Mouse (Mus musculus) left cerebral cortex, postnatal 4 days (tissue): Measurements from ENCODE around the gene Exoc2. TPM values are rescaled to one million over a fixed set of nuclear protein-coding genes. Genes with fewer than 3 reads are reported as not detected.

ENCODE experiments used
- DNase-seq: peaks from one replicate; pipeline ENCODE4 v3.0.0-alpha.2; 2022
- intact Hi-C: fragments of 180-260 bp; cut with DNase I; formaldehyde crosslinking; loops from one replicate; pipeline ENCODE4 v1.15.1; 2025
- total RNA-seq, 2 experiments: library from RNA; stranded (reverse); gene quantifications; 2 replicates each; pipeline ENCODE4 v1.2.3; 2021

The Exoc2 gene
- total RNA-seq, 2 experiments from 2014 or later, result 62.9 to 66.2 TPM

DNA sequence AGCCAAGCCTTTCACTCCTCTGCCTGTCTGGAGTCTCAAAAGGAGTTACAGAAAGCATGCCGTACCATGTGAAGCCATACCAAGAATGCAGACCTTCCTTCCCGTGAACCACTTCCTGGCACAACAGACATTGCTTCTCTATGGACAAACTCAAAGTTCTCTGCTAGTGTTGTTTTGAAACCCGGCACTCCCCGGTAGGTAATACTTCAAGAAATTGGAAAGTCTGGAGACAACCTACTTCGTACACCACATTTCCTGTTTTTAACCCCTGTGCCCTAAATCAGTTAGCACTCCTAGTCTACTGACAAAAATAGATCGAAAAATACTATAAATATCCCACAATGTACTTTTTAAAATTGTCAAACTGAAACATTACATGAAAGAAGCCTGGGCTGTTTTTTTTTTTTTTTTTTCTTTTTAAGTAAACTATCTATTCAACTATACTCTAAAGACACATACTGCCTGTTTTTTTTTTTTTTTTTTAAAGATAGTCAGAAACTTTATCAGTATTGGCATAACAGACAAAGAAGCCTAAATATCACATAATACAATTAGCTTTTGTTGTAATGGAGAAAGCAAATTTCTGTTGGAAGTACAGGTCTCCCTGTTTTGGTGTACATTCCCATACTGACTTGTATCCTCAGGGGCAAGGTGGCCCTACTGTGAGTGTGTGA, 140.3 kb downstream of the Exoc2 start:
- DNase-seq, result no peak
- intact Hi-C loops, result no loop called here

DNA sequence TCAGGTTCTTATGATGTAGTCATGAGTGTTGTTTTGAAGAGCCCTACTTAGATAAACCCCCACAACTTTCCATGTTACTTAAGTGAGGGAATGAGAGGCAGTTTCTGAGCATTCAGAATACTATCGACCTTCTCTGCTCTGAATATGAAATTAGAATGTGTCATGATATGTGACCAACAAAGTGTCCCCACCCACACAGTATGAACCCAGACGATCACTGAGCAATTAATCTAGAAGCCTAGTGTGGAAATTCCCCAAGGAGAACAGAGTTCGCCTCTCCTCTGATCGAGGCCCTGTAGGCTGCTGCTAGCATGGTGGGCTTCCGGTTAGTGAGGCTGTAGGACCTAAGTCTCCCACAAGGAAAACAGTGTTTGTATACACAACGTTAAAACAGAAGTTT, 142.5 kb downstream of the Exoc2 start:
- intact Hi-C loops, result no loop called here
- DNase-seq, result no peak

DNA sequence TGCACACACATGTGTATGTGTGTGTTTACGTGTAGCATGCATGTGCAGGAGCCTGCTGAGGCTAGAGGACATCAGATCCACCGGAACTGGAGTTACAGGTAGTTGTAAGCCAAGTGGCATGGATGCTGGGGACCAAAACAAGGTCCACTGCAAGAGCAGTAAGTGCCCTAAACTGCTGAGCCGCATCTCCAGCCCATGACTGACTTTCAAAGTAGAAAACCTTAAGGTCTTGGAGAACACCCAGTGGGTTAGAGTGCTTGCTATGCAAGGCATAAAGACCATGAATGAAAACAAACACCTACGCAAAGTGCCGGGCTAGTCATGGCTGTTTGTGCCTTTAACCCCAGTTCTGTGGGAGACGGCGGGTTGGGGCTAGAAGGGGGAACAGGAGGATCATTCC, 147.4 kb downstream of the Exoc2 start:
- intact Hi-C loops, result no loop called here
- DNase-seq, result no peak

DNA sequence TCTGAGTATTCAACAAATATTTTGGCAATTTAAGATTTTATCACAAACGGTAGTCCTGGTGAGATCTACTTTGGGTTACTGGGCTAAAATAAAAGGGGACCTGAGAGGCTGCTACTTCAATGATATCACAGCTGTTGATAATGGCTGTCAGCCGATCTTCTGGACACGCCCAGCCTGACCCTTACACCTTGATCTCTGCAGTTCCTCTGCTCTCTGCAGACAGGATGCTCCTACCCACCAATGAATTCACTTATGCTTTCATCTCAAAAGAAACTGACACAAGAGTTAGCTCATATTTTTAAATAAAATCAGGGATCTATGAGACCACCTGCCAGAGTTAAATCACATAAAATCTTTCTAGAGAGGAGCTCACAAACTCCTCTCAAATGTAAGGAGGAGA, 149.0 kb downstream of the Exoc2 start:
- intact Hi-C loops, result no loop called here
- no peak for DNase-seq

DNA sequence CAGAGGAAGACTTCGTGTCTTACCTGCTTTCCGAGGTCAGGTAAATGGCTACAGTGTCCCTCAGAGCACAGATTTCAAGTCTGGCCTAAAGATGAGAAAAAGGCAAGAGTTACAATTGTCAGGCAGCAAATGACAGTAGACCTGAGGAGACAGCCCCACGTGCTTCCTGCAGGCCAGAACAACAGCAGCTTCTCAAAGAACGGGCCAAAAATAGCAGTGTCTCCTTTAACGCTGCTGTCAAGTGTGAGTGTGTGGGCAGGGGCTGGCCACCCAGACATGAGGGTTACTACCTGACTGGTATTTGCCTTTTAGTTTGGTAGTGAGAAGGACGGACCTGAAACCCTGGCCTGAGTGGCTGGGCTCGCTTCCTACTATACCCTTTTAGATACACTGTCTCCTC, 153.3 kb downstream of the Exoc2 start:
- no peak for DNase-seq
- intact Hi-C loops, result no loop called here

DNA sequence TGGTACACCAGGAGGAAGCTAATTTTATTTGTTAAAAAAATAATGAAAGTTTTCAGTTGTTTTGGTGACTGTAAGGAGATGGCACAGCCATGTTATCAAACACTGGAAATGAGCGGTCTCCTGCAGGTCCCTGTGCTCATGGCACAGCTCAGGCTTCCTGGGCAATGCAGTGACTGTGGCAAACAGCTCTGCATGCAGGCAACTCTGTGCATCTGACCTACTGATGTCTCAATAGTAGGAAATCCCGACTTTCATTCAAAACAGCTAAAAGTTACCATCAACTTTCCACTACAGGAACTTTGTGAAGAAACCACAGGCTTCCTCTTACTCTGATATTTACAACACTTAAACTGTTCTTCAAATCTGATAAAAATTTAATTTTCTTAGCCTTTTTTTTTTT, 154.0 kb downstream of the Exoc2 start:
- DNase-seq, result no peak
- intact Hi-C loops, result no loop called here

DNA sequence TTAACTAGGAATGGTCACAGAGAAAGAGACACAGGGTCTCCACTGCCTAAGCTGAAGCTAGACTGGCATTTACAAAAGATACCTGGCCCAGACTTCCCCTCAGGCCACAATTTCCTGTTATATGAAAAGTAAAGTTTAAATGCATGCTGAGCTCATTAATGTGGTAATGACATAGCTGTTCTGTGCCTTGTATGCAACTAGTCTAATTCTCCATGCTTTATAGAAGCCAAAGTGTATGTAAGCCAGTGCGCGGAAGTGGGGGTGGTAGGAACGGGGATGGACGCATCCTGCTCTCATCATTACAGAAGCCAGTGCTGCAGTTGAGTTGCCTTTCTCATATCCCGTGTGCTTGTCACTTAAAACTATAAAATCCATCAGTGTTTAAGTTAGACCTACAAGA, 156.5 kb downstream of the Exoc2 start:
- DNase-seq, result no peak

DNA sequence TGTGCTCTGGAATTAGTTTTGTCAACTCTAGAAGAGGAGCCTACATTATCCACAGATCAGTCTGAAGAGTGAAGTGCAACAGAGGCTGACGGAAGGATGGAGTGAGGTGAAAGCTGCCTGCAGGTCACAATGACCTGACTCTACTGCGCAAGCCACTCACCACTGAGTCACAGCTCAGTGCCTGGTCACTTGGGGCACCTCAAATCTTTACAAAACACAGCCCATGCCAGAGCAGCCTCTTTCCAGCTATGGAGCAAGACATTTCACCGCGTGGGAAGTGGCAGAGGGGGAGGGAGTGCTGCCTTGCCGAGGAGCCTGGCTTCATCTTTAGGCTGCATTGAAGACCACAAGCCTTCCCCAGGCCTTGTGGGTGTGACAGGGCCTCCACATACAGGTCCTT, 159.6 kb downstream of the Exoc2 start:
- no peak for DNase-seq
- intact Hi-C loops, result no loop called here

More for the DNA sequence above, 156.5 kb downstream of the Exoc2 start:
- intact Hi-C loops, result no loop called here

DNA sequence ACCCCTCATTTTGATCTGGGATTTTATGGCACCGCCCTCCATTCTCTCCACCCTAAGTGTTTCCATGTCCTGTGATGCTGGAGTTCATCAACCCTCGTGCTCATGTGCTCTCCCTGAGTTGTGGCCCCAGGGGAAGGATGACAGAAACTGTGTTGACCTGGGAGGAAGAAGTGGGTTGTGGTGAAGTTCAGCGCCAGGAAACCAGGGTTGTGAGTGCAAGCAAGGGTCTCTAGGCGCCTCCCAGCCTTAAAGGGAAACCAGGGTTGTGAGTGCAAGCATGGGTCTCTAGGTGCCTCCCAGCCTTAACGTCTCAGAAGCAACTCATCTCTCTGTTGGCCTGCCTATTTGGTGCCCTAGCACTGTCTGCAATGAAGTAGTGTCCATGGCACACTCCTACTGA, 160.4 kb downstream of the Exoc2 start:
- intact Hi-C loops, result no loop called here
- DNase-seq, result no peak

DNA sequence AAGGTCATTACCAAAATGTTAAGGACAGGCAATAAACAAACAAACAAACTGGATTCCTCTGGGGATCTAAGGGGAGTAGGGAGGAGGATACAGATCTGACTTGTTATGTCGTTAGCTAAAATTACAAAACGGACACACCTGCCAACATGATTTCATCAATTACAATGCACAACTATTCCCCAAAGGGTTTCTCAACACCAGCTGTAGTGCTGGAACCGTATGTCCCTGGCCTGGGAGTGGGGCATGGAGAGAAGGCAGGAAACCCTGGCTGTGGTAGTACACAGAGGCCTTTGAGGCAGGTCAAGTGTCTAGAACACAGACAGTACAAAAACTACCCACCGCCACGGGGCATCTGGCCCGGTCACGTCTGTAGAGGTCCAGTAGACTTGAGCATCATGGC, 164.7 kb downstream of the Exoc2 start:
- intact Hi-C loops, result no loop called here
- peak; percentile 17 for DNase-seq

DNA sequence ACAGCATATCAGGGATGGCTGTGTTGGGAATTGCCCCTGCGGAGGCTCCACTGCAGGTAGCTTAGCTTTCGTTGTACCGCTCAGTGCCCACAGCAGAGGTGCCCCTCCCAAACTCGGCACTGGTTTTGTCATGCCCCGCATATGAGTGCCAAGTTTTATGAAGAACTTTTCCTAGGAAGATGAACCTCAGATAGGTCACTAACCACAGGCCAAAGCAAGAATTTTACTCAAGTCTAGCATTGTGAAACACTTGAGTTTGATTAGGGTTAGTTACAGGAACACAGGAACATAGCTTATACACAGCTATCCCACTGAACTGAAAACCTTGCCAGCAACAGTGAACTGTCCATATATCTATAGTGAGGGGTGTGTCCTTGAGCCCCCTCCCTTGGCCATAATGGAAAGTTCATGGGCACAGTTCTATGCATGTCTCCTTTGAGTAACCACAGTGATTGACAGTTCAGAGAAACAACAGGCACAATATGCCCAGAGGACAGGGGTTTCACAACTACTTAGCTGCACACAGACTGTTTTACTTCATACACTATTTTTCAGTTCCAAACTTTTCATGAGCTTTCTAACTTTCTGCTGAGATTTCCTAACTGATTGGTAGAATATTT, 171.4 kb downstream of the Exoc2 start:
- no peak for DNase-seq
- intact Hi-C loops, result no loop called here

DNA sequence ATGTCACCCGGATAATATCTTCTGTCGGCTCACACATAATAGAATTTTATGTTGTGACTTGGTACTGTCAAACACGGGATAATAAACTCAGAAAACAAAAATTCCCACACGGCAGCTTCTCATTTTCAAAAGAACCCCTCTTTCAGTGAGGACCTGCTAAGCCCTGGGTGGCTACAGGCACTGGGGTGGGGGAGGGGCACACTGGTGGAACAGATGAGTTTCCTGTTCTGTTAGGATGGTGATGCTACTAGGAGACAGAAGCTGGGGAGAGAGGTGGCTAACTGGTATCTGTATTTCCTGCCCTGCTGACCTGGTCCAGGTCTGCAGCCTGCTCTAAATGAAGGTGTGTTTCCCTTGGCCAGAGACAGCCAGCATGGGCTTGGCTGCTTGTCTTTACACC, 172.0 kb downstream of the Exoc2 start:
- intact Hi-C loops, result no loop called here
- no peak for DNase-seq

DNA sequence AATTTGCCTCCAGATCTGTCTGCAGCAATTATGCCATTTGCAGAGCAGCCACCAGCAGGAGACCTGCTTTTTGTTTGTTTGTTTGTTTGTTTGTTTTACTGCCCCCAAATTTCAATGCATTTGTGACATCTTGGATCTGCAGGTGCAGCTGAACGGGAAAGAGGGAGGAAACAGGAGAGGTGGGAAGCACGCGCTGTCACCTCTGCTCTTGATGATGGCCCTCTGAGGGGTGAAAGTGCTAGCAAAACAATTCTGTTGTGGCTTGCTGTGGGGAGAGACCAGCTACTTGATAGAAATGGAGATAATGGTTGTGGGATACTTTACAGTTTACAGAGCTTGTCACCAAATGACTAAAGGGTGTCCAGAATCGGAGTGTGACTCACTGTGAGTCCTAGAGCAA, 177.9 kb downstream of the Exoc2 start:
- intact Hi-C loops, result no loop called here
- no peak for DNase-seq

DNA sequence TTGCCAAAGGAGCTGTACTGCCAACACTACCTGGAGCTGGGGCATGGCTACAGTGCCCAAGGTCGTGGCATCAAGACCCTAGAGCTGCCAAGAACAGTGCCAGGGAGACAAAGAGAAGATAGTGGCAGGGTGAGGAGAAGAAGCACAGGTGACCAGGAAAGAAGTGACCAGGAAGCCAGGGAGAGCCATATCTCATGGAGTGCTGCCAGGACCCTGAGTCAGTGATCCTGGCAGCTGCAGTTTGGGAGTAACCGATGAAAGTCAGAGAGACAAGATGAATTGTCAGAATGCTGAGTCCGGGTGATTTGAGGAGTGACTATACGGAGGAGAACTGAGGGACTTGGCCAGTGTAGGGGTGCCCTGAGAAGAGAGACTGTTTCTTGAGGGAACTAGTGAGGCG, 180.3 kb downstream of the Exoc2 start:
- no peak for DNase-seq
- intact Hi-C loops, result no loop called here

DNA sequence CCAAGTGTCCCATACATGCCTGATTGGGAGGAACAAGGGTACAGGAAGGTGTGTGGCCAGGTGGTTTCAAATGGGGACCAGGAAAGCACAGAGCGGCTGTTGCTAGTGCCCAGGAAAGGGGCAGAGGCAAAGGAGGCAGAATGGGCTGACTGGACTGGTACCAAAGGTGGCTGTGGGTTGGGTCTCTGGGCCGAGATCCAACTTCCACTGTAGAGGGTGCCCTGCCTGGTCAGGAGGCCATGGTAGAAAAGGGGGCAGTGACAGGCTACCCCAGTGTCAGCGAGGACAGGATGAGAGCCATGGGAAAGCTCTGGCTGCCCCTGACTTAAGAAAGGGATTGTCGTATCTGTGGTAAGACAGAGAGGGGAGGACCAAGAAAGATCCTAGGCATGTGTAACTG, 180.7 kb downstream of the Exoc2 start:
- DNase-seq, result no peak
- intact Hi-C loops, result no loop called here

DNA sequence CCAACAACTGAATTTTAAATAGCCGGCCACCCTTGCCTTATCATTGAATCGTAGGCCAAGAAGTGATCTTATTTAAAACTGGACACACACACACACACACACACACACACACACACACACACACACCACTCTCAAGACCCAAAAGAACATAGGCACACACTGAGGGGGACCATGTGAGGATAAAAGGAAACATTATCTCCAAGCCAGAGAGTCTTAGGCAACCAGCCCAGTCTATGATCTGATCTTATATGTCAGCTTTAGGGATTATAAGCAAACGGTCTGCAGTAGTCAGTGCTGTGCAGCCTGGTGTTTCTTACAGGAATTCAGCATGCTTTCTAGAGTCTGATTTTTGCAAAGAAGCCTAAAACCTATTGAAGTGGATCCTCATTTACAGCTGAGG, 181.2 kb downstream of the Exoc2 start:
- DNase-seq, result no peak
- intact Hi-C loops, result no loop called here

DNA sequence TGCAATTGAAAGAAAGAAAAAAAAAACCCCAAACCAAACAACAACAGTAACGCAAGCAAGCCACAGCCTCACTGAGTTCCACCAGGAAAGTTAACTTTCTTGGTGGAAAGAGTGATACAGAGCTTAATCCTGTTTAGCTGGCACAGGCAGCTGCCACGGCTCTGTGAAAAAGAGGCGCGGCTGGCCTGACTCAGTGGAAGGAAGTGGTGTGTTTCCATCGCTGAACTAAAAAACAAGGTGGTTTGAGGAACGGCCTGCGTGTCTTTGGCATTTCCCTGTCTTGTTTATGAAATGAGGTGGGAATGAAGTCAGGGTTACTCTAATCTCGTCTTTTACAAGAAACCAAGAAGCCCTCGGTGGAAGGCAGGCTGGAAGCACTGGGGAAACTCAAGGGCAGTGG, 181.6 kb downstream of the Exoc2 start:
- DNase-seq, result no peak
- intact Hi-C loops, result no loop called here

DNA sequence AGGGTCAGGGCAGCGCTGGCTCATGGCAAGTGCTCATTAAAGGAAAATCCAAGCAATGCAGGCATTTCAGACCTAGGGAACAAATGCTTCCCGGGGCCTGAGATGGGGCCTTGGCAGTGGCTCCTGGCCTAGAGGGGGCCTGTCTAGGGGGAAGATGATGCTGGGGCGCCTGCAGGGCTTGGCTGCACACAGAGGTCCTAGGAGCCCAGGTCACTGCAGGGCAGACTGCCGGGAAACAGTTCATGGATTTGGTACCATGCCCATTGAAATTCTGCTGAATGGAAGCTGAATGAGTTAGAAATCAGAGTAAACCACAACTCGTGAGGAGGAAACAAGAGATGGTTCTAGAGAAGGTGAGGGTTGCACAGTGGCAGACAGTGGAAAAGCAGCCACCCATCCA, 183.9 kb downstream of the Exoc2 start:
- intact Hi-C loops, result no loop called here
- DNase-seq, result no peak

DNA sequence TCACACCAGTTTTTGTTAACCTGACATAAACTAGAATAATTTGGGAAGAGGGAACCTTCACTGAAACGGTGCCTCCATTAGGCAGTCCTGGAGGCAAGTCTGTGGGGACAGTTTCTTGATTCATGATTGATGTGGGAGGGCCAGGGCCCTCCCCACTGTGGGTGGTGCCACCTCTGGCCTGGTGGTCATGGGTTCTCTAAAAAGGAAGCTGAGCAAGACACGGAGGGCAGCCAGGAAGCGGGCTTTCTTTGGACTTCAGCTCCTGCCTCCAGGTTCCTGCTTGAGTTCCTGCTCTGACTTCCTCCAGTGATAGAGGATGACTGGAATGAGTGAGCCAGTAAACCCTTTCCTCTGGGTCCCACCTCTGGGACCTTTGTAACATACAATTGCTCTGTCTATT, 185.5 kb downstream of the Exoc2 start:
- intact Hi-C loops, result no loop called here
- no peak for DNase-seq

DNA sequence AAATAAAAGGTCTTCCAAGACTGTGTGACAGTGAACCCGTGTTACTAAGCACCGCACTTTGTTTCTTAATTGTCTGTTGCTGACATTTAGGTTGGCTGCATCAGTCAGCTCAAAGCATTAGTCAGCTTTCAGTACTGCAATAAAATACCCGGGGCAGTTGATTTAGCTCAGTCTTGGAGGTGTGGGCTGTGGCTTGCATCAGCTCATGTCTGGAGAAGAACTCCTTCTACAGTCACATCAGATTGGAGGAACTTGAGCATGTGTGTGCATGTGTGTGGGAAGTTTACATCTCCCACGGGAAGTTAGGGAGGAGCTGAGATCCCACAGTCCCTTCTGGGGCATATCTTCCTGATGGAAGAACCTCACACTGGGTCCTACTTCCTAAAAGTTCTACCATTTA, 185.9 kb downstream of the Exoc2 start:
- no peak for DNase-seq
- intact Hi-C loops, result no loop called here

DNA sequence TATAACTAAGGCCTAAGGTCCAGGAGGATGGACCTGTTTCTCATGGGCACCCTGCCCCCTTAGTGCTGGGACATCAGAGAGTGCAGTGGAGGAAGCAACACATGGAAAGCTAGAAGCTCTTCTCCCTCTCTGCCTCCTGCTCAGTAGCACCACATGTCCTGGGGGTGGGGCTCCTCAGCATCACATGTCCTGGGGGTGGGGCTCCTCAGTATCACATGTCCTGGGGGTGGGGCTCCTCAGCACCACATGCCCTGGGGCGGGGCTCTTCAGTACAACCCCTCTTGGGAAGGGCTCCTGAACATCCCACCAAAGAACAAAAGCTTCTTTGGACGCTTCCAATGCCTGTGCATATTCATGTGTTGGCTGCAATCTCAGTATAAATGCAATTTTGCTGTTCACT, 186.3 kb downstream of the Exoc2 start:
- intact Hi-C loops, result no loop called here
- no peak for DNase-seq

DNA sequence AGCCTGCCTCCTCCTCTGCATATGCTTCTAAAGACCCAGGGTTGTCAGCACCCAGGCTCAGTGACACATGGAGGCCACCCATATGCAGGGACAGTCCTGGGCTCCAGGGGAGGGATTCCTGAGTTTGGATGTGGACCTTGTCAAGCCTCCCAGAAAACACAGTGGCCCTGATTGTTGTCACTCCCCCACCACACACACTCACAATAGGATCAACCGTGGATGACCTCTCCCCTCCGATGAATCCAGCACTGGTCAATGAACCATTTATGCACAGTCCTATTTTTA, 186.9 kb downstream of the Exoc2 start:
- intact Hi-C loops, result no loop called here
- no peak for DNase-seq
